Mouse (Mus musculus): ENCODE measurements around the gene Gsc.

Gene Gsc

GRCm38 (mm10) chr12:104472601-104473424, at the start of gene Gsc:
Gene Gsc (minus strand): TSS chr12:104473330.
- DNase-seq = peak; percentile 33

- no peak for DNase-seq
Measured at GRCm38 (mm10) chr12:104519721-104520120, 46.6 kb upstream of the Gsc start.

GRCm38 (mm10) chr12:104507911-104508310, 34.8 kb upstream of the Gsc start:
- DNase-seq = no peak

GRCm38 (mm10) chr12:104492009-104492408, 18.9 kb upstream of the Gsc start:
- DNase-seq = no peak

GRCm38 (mm10) chr12:104486205-104486604, 13.1 kb upstream of the Gsc start:
- no peak for DNase-seq

GRCm38 (mm10) chr12:104485161-104485560, 12.0 kb upstream of the Gsc start:
- no peak for DNase-seq

GRCm38 (mm10) chr12:104481007-104481406, 7.9 kb upstream of the Gsc start:
- no peak for DNase-seq

- no peak for DNase-seq
Measured at GRCm38 (mm10) chr12:104478193-104478592, 5.1 kb upstream of the Gsc start.

GRCm38 (mm10) chr12:104477501-104477900, 4.4 kb upstream of the Gsc start:
- no peak for DNase-seq

GRCm38 (mm10) chr12:104477066-104477465, 3.9 kb upstream of the Gsc start:
- DNase-seq = no peak

- no peak for DNase-seq
Measured at GRCm38 (mm10) chr12:104475946-104476345, 2.8 kb upstream of the Gsc start.

GRCm38 (mm10) chr12:104474881-104475740, 2.0 kb upstream of the Gsc start:
- no peak for DNase-seq

- no peak for DNase-seq
Measured at GRCm38 (mm10) chr12:104474191-104474871, 1.2 kb upstream of the Gsc start.

- no peak for DNase-seq
Measured at GRCm38 (mm10) chr12:104473492-104473891, 362 bp upstream of the Gsc start.

- DNase-seq = no peak
Measured at GRCm38 (mm10) chr12:104472218-104472525, 958 bp downstream of the Gsc start.

- no peak for DNase-seq
Measured at GRCm38 (mm10) chr12:104471351-104472217, 1.5 kb downstream of the Gsc start.

- no peak for DNase-seq
Measured at GRCm38 (mm10) chr12:104470646-104471045, 2.5 kb downstream of the Gsc start.

- no peak for DNase-seq
Measured at GRCm38 (mm10) chr12:104468783-104469182, 4.3 kb downstream of the Gsc start.

GRCm38 (mm10) chr12:104467372-104467771, 5.8 kb downstream of the Gsc start:
- no peak for DNase-seq

- DNase-seq = no peak
Measured at GRCm38 (mm10) chr12:104466930-104467329, 6.2 kb downstream of the Gsc start.

- no peak for DNase-seq
Measured at GRCm38 (mm10) chr12:104461372-104461771, 11.8 kb downstream of the Gsc start.

GRCm38 (mm10) chr12:104459377-104459776, 13.8 kb downstream of the Gsc start:
- DNase-seq = peak; percentile 10
